Comparison of ENCODE assay signal across 7 mouse cellular contexts in the genomic region with DNA sequence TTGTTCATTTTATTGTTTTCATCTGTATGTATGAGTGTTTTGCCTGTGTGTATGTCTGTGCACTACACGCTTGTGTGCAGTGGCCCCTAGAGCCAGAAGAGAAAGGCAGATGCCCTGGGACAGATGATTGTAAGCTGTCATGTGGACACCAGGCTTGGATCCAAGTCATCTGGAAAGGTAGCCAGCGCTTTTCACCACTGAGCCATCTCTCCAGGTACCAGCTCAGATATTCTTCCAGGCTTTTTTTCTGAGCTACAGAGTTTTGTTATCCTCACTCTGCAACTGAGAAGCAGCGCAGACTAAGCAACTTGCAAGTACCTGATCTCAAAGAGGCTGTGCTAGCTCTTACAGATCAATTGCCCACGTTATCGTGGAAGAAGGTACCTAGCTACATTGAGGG. TPM values are rescaled to one million over a fixed set of nuclear protein-coding genes. Genes with fewer than 3 reads are reported as not detected.
DNase-seq lines count a peak whose midpoint lies in the region; ATAC-seq and TF ChIP-seq lines count a peak whose summit lies in the region.

No protein-coding gene starts in this region.

- peaks cover 16% of the 10 kb centered on the region; the same call in 1 of the 2 replicates for H3K79me2 ChIP-seq in liver, adult 2 months (ENCODE audit: control insufficient read depth, insufficient read depth, low read length)

- no peak for TF ChIP-seq EP300 in liver, embryonic 14.5 days (IDR thresholded peaks at IDR 0.05; ENCODE audit: low read depth)

- H3K36me3 ChIP-seq in liver, adult 2 months (ENCODE audit: control insufficient read depth, insufficient read depth, low read length), result no peaks in the 10 kb centered on the region
- no peaks in the 10 kb centered on the region for H3K36me3 ChIP-seq in forebrain, embryonic 15.5 days
- no peaks in the 10 kb centered on the region for H3K36me3 ChIP-seq in liver, embryonic 14.5 days (replicated peaks; ENCODE audit: control insufficient read depth, insufficient read depth, low read depth)

- H3K4me1 ChIP-seq in liver, adult 2 months (ENCODE audit: control insufficient read depth, insufficient read depth, low read length), result peaks cover 7% of the 10 kb centered on the region
- H3K4me1 ChIP-seq in forebrain, embryonic 15.5 days, result peaks cover 11% of the 10 kb centered on the region
- H3K4me1 ChIP-seq in liver, embryonic 14.5 days (replicated peaks; ENCODE audit: control insufficient read depth in 2 of 2, insufficient read depth in 2 of 2, low read length in 1 of 2), result peaks cover 11 to 20% of the 10 kb centered on the region in 2 experiments

- H3K9ac ChIP-seq in liver, adult 2 months (ENCODE audit: low read depth, low read length), result no peak overlapping the region
- H3K9ac ChIP-seq in forebrain, embryonic 15.5 days (replicated peaks), result 0 out of 2 replicates have a peak overlapping the region, but pooled peaks have one; percentile 4
- H3K9ac ChIP-seq in liver, embryonic 14.5 days (replicated peaks), result peak overlapping the region; percentile 41

- peak; percentile 73 for DNase-seq in liver, adult 2 months (ENCODE audit: extremely low read depth, low read depth, low spot score)
- DNase-seq in liver, result no peak
- peak; percentile 23 to 26 for DNase-seq in cerebellum, adult 18-20 months
- DNase-seq in liver, embryonic 14.5 days (ENCODE audit: low read depth in 3 of 3, low spot score in 3 of 3), result no peak
- no peak for DNase-seq in layer of hippocampus, adult 18-20 months (ENCODE audit: low spot score in 2 of 2)

- TF ChIP-seq CTCF in liver, adult 2 months (IDR thresholded peaks at IDR 0.05; ENCODE audit: low read depth, low read length), result no peak
- 0 out of 2 replicates have a peak, but pooled peaks have one; percentile 5 for TF ChIP-seq CTCF in liver, embryonic 14.5 days (IDR thresholded peaks at IDR 0.05; ENCODE audit: low read depth)

- no peaks in the 10 kb centered on the region for H3K27me3 ChIP-seq in liver, adult 2 months (ENCODE audit: control insufficient read depth, insufficient read depth, low read length)
- H3K27me3 ChIP-seq in forebrain, embryonic 15.5 days, result peaks cover 6% of the 10 kb centered on the region; the same call in 1 of the 2 replicates
- no peaks in the 10 kb centered on the region for H3K27me3 ChIP-seq in liver, embryonic 14.5 days (ENCODE audit: control insufficient read depth, insufficient read depth, low read length)

- H3K4me2 ChIP-seq in forebrain, embryonic 15.5 days (replicated peaks), result no peak overlapping the region
- peak overlapping the region; percentile 100 for H3K4me2 ChIP-seq in liver, embryonic 14.5 days (ENCODE audit: low read depth)

- ATAC-seq in forebrain, embryonic 15.5 days (replicated peaks), result no peak
- no peak for ATAC-seq in liver, embryonic 14.5 days (ENCODE audit: insufficient read depth)
- no peak for ATAC-seq in granulocyte monocyte progenitor cell, adult 5-6 weeks (replicated peaks; ENCODE audit: poor library complexity, severe bottlenecking)

- H3K9me3 ChIP-seq in forebrain, embryonic 15.5 days, result no peaks in the 10 kb centered on the region
- no peaks in the 10 kb centered on the region for H3K9me3 ChIP-seq in liver, embryonic 14.5 days (ENCODE audit: control insufficient read depth, low read length)

- no peak for TF ChIP-seq POLR2A in liver, adult 2 months (IDR thresholded peaks at IDR 0.05; ENCODE audit: extremely low read depth, insufficient read depth, low read length)

- WGBS in liver, adult 2 months, result 22% methylated on average over 5 of the region's 5 CpGs
- 64% methylated on average over 5 of the region's 5 CpGs for WGBS in forebrain, embryonic 15.5 days
- 54% methylated on average over 5 of the region's 5 CpGs for WGBS in liver, embryonic 14.5 days (ENCODE audit: insufficient replicate concordance)

- no peak overlapping the region for H3K4me3 ChIP-seq in liver, adult 2 months (ENCODE audit: insufficient read depth, low read depth, low read length)
- H3K4me3 ChIP-seq in forebrain, embryonic 15.5 days, result no peak overlapping the region
- H3K4me3 ChIP-seq in liver, embryonic 14.5 days (ENCODE audit: insufficient read depth in 1 of 2, low read depth in 2 of 2, low read length in 2 of 2), result peak overlapping the region; percentile 41 to 90; a peak in 3 of 4 replicates

- H3K27ac ChIP-seq in liver, adult 2 months (replicated peaks; ENCODE audit: insufficient read depth, low read depth, low read length), result no peak overlapping the region
- H3K27ac ChIP-seq in forebrain, embryonic 15.5 days (replicated peaks), result no peak overlapping the region
- no peak overlapping the region for H3K27ac ChIP-seq in liver, embryonic 14.5 days

RNA-seq across cellular contexts. Expression of a gene that starts 1.5 kb away (rescaled TPM):
- total RNA-seq in liver, adult 2 months (2014; rRNA removed), result 27.3 and 30.8 TPM in 2 replicates
- 1.0 and 1.1 TPM in 2 replicates for polyA plus RNA-seq in liver, adult 2 months (2012; rRNA removed)
- polyA plus RNA-seq in forebrain, embryonic 15.5 days (2015; fragmentation: Nextera tagmentation; extraction: Ambion mirVana), result 7.7 TPM in 2 replicates
- 4.3 and 6.9 TPM in 2 replicates for polyA plus RNA-seq in liver, embryonic 14.5 days (2012; rRNA removed)
- polyA plus RNA-seq in liver, embryonic 14.5 days (2014; fragmentation: Nextera tagmentation; extraction: Ambion mirVana), result 8.0 and 8.1 TPM in 2 replicates
- 10 to 100 TPM; 65.5 to 75.3 TPM for total RNA-seq in layer of hippocampus, adult 18-20 months (2021)
- 50.6 and 60.5 TPM in 2 replicates for total RNA-seq in granulocyte monocyte progenitor cell, adult 5-6 weeks (2014; fragmentation: Nextera tagmentation)
- 63.0 and 65.9 TPM in 2 replicates for total RNA-seq in granulocyte monocyte progenitor cell, adult 5-6 weeks (2017)

Comparison
In these comparisons a context has a peak if more than half of its experiments do, and no peak if none do; other contexts are left out.
1. DNase-seq: peak in liver, adult 2 months (single experiment) and cerebellum, adult 18-20 months (2 of 2); none in liver (single experiment), liver, embryonic 14.5 days (0 of 3) and layer of hippocampus, adult 18-20 months (0 of 2).
2. H3K4me3 ChIP-seq: peak in liver, embryonic 14.5 days (2 of 2); none in liver, adult 2 months (single experiment) and forebrain, embryonic 15.5 days (single experiment).